Mouse (Mus musculus): Measurements from ENCODE around the gene Dpep2nb.

Dpep2nb gene

DNA sequence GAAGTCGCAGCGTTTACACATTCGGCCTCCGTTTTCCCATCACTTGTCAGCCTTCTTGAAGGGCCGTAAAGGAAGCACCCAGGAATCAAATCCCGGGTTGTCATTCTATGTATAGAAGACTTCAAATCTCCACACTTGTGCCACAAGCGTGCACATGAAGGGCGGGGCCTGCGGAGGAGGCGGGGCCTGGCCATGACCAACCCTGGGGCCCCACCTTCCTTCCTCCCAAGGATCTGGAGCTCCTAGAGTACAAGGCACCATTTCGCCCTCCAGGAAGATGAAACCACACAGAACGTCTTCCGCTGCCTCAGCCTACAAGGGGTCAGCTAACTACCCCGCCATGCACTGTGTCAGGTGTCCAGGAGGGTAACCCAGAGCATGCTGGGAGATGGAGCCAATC lies 44.7 kb downstream of the Dpep2nb start:
- DNase-seq (ENCODE audit: low spot score): no peak

DNA sequence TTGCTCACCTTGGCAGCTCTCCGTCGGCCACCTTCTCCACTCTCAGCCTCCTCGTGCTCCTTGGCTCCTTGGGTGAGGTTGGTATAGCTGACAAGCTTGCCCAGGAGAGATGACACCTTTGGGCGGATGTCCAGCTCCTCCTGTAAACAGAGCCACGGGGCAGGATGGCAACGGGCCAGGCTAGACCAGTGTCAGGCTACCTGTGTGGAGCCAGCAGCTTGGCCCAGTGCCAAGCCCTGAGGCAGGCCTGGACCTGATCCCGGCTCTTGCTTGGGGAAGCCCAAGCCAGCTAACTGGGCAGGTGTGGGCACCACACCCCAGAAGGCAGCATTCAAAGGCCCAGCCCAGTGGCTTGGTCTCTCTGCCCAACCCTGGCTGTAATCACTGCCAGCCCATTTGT lies 46.4 kb downstream of the Dpep2nb start:
- peak; percentile 51 for DNase-seq (ENCODE audit: low spot score)

DNA sequence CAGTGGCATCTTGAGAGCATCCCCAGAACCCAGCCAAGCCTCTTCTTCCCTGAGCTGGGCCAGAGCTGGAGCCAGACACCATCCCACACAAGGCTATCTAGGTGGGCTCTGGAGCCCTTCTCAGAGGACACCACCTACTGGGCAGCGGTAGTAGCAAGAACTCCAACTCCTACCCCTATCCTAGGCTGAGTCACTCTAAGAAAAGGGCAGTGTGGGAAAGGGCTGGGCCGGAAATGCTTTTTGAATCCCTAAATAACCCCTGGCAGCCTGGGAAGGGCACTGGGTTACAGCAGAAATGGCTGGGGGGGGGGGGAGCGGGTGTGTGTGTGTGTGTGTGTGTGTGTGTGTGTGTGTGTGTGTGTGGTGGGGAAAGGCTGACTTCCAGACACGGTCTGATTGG lies 48.0 kb downstream of the Dpep2nb start:
- peak; percentile 52 for DNase-seq (ENCODE audit: low spot score)

DNA sequence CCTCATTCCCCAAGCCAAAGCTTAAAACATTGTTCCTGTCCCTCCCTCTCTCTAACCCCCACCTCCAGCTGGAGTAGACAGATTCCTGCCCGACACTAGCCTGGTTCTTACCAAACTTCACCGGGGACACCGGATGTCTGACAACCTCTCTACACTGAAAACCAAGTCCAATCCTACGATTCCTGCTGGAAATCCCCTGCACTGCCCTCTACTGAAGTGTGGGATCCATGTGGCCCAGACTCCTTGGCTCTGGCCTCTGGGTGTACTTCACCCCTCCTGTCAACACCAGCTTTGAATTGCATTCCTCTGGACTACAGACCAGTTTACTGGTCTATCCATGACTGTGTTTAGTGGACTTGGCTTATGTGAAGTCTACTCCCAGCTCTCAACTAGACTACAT lies 49.2 kb downstream of the Dpep2nb start:
- no peak for DNase-seq (ENCODE audit: low spot score)

DNA sequence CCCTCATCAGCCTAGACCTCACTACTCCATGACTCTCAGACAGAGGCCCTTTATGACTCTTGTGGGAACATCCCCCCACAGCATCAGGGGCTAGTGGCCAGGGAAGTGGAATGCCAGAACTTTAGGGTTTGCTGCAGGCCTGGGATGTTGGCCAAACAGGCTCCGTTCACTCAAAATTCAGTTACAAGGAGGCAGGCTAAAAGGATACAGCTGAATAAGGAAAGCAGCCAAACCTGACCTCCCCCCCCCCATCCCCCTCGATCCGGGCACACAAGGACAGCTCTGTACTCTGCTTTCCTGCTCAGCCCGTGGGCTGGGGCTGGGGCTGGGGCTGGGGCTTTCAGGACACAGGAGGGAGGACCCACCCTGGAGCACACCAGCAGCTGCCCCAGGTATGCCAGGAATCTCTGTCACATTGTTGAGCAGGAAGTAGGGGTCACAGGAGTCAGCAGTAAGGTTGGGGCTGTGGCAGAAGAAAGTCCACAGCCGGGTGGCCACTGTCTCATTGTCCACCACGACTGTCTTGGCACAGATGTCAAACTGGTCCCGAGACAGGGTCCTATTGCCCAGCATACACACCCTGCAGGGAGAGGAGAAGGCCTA lies 54.6 kb downstream of the Dpep2nb start:
- no peak for DNase-seq (ENCODE audit: low spot score)

DNA sequence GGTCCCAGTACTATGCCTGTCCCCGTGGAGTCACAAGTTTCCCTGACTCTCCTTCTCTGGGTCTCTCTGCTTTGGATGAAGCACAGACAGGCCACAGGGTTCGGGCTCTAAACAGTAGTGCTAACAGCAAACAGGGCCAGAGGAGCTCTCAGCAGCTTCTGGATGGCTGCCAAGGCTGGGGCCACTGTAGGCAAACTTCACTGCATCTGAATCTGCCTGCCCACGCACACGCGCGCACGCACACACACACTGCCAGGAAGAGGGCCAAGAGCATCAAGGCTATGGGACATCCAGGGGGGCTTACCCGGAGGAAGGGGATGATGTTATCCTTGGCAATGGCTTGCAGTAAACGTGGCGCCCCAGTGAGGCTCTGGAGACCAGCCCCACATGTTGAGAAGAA lies 56.4 kb downstream of the Dpep2nb start:
- no peak for DNase-seq (ENCODE audit: low spot score)

Data from lung, postnatal 25 days (tissue).